Mouse (Mus musculus) c-Kit-positive CD71-positive TER-119-negative erythroid progenitor cells, embryonic 14.5 days (primary cell): ENCODE measurements at regions not wholly inside any gene's neighbourhood (a gene's known extent, or its start where the extent isn't known, plus 50 kb on each side); places are given as distances from the start of the nearest gene placed in this dataset.

Experiments
- DNase-seq: peaks from one replicate; pipeline ENCODE4 v3.0.0-alpha.2; 2013; ENCODE audit warnings: low read depth

DNA sequence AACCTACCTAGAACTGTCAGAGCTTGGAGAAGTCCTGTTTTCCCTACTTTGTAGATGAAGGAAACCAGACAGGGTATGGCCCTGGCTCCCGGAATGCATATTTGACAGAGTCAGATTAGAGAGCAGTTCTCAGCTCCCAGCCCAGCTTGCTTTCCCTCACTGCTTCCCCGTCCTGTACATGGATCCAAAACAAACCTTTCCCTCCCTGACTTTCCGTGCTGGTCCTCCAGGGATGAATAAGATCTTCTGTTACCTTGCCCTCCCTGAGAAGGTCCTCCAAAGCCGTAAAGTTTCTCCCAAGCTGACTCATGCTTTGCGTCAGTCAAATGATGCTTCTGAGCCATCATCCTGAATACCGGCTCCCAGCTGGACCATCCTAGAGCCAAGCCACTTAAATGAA, 160.2 kb upstream of the Jmjd1c start:
- no peak for DNase-seq

DNA sequence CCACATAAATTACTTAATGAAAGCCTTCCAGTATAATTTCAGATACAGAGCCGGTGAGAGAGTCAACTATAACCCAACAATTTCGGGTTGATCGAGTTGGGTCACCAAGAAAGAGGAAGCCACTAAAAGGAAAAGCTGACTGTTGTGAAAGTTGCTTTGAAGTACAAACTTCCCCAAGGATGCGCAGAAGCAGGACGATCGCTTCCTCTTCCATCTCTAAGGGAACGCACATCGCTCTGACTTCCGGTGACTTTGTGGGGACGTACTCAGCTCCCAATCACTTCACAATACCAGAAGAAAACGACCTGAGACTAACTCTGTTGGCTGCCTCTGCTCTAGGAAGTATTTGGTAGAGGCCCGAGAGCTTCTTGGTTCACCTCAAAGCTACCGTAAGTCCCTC, 158.8 kb upstream of the Jmjd1c start:
- DNase-seq: no peak

DNA sequence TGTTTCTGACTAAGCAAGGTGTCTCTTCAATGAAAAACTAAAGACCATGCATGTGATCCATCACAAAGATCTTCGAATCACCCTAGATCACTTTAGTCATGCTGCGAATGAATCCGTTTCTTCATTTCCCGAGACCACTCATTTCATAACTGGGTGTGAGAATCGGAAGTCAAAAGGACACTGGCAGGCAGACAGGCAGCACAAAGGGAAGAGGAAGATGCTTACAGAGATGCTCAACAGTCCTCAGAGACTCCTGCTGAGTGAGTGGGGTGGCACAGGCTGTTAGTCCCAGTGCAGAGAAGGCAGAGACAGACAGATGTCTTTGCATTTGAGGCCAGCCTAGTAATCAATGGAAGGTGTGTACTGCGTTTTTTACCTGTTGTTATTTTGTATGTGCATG, 155.6 kb upstream of the Jmjd1c start:
- no peak for DNase-seq

DNA sequence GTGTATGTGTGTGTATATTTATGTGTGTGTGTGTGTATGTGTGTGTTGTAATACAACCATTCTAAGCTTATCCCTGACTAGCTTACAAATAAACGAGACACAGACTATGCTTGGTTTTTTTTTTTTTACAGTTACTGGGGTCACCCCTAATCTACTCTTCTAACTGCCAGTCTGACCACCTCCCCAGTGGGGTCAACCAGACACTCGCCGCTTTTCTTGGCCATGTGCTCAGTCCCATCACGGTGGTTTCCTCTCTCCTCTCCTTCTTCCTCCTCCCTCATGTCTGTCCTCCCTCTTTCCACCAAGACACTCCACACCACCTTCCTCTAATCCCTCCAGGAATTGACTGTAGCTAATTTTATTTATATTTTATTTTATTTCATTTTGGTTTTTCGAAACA, 155.0 kb upstream of the Jmjd1c start:
- DNase-seq: no peak

DNA sequence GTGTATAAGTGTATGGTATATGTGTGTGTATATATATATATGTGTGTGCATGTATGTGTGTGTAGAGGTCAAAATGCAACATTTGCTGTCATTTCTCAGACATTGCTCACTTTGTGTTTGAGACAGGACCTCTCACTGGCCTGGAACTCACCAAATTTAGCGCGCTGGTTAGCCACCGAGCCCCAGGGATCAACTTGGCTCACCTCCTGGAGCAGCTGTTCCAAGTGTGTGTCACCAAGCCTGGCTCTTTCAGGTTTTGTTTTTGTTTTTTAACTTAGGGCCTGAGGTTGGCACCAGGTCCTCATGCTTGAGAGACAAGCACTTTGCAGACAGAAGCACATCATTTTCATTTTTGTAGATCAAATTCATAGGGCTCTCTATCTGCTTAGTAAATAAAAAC, 154.0 kb upstream of the Jmjd1c start:
- DNase-seq: no peak

DNA sequence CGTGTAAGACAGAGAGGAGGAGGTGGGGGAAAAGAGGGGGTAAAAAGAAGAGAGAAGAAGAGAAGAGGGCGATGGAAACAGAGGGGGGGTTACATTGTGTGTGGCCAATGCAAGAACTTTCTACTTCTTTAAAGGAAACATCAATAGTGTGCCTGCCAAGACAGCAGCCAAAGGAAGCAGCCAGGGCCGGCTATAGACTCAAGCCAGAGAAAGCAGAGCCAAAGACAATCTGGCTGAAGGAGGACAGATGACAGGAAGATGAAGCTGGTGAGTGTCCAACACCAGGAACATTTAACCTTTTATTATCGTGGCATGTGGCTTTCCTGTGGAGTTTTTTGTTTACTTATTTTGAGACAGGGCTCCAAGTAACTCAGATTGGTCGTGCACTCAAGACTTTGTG, 152.1 kb upstream of the Jmjd1c start:
- no peak for DNase-seq

DNA sequence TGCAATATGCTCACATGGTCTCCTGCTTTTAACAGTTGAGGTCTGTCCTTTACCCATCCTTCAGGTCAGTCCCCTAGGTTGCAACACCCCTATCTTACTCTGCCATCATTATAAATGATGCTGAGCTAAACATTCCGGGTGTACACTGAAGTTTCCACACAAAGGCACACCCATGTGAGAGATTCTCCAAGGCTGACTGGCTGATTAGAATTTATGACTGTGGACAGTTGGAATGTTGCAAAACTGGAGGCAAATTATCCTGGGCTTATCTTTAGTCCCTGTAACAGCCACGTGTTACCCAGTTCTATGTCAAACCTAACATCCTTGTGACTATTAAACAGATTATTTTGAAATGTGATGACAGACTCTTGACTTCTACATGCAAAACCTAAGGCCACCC, 149.8 kb upstream of the Jmjd1c start:
- DNase-seq: no peak

DNA sequence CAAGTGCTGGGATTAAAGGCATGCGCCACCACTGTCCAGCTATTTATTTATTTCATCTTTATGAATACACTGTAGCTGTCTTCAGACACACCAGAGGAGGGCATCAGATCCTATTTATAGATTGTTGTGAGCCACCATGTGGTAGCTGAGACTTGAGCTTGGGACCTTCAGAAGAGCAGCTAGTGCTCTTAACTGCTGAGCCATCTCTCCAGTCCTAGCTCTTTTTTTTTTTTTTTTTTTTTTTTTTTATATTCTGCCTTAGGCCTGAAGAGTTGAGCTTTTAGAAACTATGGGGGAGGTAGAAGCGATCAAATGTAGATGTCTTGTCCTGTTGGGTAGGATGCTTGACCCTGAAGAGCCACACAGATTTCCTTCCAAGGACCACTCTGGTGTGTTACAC, 147.6 kb upstream of the Jmjd1c start:
- DNase-seq: no peak

DNA sequence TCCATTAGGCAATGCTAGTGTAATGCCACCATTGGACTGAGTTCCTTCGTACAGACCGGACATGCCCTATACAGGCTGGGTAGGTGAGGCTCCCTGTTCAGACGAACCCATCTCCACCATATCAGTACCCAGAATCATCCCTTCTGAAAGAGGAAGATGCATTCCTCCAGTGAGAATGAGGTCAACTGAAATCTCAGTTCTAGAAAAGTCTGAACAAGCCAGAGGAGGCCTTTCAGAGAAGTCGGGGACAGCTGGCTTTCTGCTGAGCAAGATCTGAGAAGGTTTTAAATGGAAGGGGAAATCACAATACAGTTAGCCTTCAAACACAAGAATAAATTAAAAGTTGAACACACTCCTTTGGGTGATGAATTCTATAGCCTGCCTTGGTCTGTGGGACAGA, 145.5 kb upstream of the Jmjd1c start:
- DNase-seq: no peak

DNA sequence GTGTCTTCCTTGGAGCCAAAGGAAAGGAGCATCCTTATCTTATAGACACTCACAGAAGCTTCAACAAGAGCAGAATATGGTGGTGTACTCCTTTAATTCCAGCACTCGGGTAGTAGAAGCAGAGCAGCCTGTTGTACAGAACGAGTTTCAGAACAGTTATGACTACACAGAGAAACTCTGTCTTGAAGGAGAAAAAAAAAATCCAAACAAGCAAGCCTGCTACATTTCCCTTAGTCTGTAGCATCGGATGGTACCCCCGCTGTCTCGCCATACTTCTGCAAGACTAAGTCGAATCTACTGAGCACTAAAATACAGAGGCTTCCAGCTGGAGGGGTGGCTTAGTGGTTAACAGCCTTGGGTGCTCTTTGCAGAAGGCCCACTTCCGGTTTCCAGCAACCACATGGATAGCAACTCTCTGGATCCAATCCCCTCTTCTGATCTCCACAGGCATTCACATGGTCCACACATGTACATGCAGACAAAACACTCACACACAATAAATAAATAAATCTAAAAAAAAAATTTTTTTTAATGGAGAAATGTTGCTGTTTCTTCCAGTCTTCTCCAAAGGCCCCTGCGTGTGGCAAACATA, 144.6 kb upstream of the Jmjd1c start:
- DNase-seq: no peak

DNA sequence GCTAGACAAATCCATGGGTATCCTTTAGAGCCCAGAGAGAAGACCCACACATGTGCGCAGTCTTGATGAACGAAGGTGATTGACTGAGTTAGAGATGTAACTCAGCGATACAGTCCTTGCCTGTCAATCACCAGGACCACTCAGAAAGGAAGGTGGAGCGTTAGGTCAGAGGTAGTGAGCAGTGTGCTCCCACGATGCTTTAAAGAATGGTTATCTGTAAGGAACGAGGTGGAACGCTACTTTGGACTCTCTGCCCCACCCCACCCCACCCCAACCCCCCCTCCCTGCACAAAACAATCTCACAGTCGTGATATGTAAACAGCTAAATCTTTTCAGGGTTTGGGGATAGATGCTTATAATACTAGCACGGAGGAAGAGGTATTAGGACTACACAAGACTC, 144.0 kb upstream of the Jmjd1c start:
- no peak for DNase-seq

DNA sequence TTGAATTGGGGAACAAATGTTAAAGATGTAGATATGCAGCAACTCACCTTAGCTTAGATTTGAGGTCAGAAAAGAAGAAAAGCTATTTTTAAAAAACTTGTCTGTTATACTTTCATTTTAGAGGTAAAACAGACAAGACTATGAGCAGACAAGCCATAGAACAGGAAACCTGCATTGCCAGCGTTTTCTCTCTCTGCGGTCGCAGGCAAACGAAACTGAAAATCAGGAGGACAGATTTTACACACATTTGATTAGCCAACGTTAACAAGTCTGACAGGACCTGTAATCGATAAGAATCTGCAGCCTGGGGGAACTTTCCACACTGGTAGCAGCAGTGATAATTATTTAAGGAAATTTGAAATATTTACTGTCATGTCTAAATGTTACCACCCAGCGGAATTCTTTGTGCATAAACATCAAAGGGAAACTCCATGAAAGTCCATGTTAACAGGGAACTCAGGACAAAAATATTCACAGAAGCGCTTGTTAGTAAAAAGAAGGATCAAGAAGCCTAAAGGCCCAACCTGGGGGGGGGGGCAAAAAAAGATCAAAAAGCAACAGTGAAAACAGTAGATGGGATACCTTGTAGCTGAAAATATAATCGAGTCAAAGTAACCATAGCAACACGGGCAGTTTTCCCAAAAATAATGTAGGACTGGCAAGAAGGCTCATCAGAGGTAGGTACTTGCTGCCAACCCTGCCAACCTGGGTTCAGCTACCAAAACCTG, 142.5 kb upstream of the Jmjd1c start:
- no peak for DNase-seq

DNA sequence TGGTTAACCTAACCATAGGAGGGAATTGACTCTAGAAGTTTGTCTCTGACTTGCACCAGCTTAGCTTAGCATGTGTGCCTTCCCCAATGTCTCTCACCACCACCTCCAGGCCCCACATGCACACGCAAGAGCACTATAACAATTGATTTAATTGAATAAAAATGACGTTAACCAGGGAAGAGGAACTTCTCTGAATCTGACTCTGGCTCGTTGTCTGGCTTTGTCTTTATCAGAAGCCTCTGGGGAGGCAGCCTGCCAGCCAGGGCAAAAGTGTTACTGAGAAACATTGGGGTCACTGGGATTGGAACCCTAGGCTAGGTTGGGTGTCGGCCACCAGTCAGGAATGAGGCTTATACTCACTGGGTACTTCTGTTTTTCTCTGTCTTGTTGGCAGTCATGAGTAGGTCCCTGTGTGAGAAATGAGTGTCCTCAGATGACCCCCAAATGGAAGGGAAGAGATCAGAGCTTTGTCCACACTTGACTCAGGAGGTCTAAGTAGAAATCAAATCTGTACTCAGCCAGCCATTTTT, 141.9 kb upstream of the Jmjd1c start:
- no peak for DNase-seq

DNA sequence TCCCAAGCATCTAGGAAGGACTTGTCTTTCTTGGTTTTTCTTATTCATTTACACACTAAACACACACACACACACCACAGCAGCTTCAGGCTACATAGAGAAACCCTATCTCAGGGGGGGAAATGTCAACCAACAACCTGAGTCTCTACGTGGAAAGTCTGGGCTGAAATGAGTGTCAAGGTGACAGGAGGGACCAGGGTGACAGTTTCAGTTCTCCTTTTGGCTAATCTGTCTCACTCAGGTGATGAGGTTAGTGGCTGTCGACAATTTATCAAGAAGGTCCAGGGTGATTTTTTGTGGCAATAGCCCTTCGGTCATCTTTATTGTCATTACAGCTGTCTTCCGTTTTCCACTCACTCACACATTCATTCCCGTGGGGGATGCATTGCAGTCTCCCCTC, 140.5 kb upstream of the Jmjd1c start:
- no peak for DNase-seq

DNA sequence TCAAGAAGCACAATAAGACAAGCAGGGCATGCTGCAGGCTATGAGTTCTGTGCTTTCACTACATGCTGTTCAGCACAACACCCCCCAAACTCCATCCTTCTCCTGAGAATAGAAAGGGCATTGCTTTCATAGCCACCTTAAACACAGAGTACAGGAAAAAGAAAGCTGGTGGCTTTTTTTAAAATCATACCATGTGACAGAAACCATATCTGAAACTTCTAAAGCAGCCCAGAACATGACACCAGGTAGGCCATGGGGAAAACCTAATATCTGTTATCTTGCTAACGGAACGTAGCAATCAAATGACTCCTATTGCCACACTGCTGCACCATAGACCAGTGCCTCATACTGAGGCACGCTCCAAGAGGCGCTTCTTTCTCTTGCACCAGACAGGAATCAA, 139.3 kb upstream of the Jmjd1c start:
- DNase-seq: no peak

DNA sequence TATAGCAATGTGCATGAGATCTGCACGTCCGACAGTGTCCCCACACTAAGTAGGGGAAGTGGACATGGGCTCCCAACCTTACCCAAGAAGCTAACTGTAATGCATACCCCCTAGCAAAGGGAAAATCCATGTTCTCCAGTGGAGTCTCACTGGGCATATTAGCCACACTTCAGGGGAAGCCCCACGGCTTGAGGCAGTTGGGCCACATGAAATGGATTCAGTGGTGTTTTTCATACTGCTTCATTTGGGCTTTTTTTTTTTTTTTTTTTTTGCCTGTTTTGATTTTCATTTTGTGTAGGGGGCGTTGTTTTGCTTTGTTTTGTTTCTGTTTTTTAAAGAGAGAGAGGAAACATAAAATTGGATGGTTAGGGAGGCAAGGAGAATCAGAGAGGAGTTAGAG, 138.6 kb upstream of the Jmjd1c start:
- DNase-seq: no peak
